Mouse (Mus musculus): ENCODE measurements around the gene Pla2g16.

Gene Pla2g16

DNA sequence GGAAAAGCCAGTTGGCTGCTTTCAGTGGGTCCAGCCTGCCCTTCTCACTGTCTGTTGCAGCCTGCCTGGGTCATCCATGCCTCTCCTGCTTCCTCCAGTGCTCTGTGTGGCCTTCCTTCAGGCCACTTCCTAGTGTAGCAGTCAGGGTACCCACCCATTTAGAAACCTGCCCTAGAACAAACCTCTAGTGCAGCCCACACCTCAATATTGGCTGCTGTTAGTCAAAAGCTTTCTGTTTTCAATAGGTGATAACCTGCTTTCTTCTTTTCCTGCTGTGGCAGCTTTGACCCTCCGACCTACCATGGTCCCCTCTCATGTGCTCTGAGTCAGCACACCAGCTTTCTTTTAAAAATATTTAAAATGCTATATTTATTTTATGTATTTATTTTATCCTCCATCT lies 7.2 kb downstream of the Pla2g16 start:
- DNase-seq (ENCODE audit: low spot score): no peak

DNA sequence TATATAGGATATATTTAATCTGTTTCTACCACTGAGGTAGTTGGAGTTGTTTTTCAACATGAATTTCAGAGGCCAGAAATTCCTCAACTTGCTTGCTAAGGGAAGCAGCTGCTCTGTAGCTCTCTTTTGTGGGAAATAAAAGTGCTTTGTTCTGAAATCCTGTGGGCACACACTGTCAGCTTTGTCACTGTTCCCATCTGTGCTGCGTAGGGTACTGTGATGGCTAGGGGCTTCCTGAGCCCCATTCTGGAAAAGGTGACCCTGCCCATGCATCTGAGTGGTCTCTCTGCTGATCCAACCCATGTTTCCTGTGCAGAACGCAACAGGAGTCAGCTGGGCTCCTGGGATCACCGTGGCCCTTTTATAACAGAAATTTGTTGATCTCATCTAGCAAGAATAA lies 9.6 kb downstream of the Pla2g16 start:
- no peak for DNase-seq (ENCODE audit: low spot score)

DNA sequence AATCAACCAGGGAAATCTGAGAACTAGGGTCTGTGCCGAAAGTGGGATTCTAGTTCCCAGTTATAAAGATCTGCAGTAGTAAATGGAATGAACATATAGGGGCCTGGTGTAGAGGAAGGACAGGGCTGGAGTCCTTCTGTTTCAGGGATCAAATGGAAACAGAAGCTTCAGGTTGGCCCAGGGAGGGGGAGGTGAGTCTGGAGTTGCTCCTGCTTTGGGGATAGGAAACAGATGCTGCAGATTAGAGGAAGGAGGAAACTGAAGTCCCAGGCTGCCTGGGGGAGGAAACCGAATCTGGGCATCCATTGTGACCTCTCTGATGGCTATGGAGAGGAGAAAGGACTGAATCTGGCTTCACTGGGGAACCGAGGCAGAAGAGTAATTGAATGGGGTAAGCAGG lies 11.1 kb downstream of the Pla2g16 start:
- DNase-seq (ENCODE audit: low spot score): no peak

DNA sequence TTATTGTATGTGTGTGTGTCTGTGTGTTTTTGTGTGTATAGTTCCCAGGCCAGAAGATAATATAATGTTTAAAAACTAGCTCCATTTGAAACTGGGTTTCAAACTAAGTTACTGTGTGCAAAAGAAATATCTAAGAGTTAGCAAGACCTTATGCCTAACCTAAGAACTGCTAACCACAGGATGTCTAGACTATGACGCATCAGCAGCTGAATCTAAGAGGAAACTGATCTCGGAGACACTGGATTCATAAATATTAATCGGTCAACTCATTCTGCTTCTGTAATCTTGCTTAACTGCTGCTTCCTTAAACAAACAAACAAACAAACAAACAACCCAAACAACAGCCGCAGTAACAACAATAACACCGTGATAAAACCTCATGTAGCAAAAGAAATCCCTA lies 12.4 kb downstream of the Pla2g16 start:
- DNase-seq (ENCODE audit: low spot score): no peak

DNA sequence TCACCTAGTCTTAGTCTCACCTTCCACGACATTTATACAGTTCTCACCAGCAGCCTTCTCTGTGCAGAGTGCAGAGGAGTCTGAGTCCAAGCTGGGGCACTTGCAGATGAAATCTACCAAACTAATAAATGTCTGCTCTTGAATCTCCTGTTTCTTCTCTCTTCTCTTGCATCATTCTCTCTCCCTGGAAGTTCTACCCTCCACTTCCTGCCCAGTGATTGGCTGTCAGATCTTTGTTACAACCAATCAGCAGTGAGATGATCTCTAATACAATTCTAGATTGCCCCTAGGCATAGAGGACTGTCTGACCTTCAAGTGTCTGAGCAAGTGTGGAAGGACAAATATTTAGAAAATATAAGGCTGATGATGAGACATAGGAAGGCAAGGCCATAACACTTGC lies 18.9 kb downstream of the Pla2g16 start:
- no peak for DNase-seq (ENCODE audit: low spot score)

DNA sequence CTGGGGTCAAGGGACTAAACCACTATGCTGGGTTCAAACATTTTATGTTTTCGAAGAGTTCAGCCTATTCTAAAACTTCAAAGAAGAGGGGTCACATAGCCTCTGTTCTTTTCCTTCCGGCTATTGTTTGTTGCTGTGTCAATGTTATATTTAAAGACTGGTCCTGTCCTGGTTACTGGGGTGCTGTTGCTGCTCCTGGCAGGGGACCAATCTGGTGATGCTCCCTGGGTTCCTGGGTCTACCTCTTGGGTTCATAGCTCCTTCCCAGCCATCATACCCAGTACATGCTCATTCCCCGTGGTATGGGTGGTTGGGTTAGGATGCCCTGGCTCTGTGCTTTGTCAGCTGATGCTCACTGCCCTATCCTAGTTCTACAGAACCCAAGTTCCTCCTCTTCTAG lies 20.5 kb downstream of the Pla2g16 start:
- no peak for DNase-seq (ENCODE audit: low spot score)

DNA sequence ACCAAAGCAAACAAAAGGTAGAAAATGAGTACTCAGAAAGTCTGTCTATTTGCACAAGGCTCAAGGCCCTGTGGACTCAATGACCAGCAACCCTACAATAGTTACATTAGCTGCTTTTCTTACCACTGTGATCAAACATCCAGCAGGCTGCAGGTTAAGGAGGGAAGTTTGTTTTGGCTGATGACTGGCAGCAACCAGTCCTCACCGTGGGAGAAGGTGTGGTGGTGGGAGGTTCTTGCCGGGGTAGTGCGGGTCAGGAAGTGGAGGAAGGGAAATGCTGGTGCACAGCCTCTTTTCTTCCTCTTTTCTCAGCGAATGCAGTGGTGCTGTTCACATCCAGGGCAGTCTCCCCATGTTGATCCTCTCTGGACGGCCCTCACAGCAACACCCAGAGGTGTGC lies 23.8 kb downstream of the Pla2g16 start:
- DNase-seq (ENCODE audit: low spot score): no peak

DNA sequence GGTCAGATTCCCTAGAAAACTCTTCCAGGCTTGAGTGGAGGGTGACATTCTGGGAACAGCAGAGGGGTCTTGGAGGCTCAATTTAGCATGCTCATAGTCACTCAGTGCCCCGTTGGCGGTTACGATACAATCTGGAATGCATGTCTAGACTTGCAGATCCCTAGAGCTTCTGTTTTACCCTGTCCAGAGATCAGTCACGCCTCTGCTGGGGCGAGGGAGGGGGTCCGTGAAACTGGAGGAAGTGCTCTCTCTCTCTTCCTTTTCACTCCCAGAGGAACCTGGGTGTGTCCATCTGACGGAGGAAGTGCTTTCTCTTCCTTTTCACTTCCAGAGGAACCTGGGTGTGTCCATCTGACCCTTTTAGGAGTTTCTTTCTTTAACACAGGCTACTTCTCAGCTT lies 25.8 kb downstream of the Pla2g16 start:
- DNase-seq (ENCODE audit: low spot score): no peak

DNA sequence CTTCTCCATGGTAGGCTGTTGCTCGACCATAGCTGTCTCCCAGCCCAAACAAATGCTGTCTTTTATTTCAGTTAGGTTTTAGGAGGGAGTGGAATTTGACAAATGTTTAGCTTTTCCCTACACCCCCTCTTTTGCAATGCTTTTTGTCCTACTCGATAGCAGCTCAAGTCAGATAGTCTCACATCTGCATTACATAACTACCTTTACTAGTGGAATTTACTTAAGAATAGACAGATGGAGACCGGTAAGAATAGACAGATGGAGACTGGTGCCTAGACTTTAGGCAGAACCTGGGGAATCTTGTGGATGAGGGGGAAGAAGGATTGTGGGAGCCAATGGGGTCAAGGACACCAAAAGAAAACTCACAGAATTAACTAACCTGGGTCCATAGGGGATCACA lies 26.3 kb downstream of the Pla2g16 start:
- no peak for DNase-seq (ENCODE audit: low spot score)

DNA sequence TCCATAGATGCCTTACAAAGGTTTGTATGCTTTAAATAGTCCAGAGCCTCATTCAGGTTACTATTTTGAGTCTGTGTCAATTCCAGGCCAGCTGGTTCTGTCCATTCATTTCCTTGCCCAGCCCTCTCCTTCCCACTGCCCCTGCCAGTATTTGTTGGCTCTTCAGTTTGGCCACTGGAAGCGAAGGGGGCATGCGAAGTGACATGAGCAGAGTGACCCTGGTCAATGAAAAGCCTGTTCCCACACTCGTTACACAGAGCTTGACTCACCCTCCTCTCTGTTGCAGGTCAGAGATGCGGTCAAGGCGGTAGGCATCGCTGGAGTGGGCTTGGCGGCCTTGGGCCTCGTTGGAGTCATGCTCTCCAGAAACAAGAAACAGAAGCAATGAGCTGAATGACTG lies 28.0 kb downstream of the Pla2g16 start:
- DNase-seq (ENCODE audit: low spot score): no peak

DNA sequence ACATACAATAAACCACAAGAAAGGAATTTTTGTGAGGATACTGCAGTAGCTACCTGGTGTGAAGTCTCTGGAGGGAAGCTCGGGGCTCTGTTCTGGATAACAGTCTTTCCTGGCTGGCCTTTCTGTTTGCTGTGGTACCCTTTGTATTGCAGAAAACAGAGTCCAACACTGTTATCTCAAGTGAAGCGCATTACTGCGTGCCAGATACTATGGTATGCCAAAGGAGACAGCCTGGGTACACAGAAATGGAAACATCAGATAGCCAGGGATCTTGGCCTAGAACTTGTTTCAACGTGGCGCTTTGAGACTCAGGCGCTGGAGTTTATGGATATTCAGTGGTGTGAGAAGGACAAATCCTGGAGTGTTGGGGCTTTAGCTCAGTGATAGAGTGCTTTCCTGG lies 28.5 kb downstream of the Pla2g16 start:
- no peak for DNase-seq (ENCODE audit: low spot score)

DNA sequence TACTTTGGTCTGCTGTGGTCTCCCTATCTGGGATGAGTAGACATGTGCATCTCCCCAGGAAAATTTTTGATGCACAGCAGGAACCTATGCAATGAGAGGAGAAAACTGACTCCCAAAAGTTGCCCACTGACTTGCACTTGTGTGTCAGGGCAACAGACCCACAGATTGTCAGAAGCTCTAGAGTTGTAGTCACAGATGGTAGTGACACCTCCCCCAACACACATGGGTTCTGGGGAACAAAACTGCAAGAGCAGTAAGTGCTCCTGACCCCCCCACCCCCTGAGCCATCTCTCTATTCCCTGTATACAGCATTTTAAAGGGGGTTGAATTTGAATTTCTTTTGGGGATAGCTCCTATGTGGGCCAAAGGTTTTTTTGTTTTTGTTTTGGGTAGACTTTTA lies 33.5 kb downstream of the Pla2g16 start:
- DNase-seq (ENCODE audit: low spot score): no peak

DNA sequence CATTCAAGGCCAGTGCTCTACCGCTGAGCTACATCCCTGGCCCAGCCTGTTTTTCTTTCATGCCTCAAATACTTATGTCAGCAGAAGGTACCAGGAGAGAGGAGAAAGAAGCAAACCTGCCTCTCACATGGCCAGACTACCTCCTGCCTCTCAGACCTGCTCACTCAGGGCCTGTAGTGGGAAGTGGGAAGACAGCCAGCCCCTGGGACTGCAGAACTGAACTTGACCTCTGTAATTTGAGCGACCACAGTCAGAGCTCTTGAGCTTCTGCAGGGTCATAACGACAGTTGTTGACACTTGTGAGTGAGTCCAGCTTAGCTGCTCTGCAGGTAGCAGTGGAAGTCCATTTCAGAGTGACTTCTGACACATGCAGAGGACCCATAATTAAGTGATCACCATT lies 34.8 kb downstream of the Pla2g16 start:
- no peak for DNase-seq (ENCODE audit: low spot score)

DNA sequence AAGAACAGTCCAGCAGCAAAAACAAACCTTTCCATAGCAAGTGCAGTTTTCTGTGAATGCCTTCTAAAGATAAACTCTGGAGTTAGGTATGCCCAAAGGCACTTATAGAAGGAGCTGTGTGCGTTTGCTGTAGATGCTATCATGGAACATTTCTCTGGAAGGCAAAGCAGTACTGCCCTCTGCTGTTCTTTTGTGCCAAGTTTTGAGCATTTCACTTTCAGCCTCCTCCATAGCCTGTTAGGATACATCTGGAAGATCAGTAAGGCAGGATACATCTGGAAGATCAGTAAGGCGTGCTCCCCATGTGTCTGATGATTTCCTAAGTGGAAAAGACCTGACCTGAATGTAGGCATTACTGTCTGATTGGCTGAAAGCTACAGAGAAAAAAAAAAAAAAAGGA lies 38.3 kb downstream of the Pla2g16 start:
- DNase-seq (ENCODE audit: low spot score): peak; percentile 6

DNA sequence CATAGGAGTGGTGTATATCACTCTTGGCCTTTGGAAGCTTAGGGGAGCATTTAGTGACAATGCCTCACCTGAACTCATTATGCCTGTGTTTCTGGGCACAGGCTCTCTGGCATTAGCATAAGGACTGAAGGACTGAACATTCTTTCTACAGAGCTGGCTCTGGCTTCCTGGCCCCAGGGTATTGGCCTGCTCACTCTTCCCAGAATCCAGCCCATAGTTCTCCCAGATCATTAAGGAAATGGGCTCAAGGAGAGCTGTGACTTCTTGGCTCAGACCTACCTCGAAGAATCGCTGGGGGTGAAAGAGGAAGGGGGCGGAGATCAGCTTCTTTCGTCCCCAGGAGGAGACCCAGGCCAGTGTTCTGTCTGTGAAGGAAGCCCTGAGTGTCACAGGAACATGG lies 41.2 kb downstream of the Pla2g16 start:
- DNase-seq (ENCODE audit: low spot score): no peak

DNA sequence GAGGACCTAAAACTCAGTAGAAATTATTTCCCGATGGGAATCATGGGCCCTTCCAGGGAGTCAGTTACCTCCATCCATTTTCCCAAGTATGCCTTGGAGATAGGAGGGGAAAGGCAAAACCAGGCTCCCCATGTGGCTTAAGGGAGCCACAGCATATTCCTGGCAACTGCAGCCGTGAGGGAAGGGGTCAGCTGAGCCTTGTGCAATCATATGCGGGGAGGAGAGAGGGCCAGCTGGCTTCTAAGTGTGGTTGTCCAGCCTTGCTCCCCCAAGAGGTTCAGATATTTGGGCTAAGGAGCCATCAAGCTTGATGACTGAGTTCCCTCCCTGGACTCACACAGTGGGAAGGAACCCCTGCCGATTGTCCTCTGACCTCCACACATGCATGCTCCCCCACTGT lies 44.3 kb downstream of the Pla2g16 start:
- no peak for DNase-seq (ENCODE audit: low spot score)

DNA sequence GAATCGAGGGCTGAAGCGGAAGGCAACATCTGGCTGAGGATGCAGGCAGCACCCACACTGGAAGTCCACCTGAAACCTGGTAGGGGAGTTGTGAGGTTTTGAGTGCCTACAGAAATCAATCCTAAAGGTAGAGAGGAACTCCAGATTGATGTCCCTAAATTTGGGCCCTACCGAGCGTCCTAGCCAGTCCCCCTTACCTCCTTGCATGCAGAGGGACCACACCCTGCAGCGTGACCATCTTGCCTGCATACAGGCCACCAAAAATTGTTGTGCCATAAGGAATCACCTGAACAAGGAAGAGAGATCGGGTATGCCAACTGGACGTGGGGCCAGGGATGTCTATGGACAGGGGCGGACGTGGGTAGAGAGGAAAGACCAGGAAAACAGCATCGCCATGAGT lies 46.8 kb downstream of the Pla2g16 start:
- DNase-seq (ENCODE audit: low spot score): no peak

DNA sequence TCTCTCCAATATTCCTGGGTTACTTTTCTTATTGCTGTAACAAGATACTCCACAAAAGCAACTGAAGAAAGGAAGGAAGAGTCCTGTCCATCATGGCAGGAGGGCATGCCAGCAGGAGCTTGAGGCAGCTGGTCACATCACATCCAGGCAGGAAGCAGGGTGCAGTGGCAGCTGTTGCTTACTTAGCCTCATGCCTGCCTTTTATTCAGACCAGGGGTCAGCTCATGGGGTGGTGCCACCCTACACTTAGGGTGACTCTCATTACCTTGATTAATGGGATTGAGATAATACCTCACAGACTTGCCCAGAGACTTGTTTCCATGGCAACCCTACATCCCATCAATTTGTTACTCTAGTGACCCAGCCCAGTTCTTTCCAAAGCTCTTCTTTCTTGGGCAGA lies 47.8 kb downstream of the Pla2g16 start:
- DNase-seq (ENCODE audit: low spot score): no peak

DNA sequence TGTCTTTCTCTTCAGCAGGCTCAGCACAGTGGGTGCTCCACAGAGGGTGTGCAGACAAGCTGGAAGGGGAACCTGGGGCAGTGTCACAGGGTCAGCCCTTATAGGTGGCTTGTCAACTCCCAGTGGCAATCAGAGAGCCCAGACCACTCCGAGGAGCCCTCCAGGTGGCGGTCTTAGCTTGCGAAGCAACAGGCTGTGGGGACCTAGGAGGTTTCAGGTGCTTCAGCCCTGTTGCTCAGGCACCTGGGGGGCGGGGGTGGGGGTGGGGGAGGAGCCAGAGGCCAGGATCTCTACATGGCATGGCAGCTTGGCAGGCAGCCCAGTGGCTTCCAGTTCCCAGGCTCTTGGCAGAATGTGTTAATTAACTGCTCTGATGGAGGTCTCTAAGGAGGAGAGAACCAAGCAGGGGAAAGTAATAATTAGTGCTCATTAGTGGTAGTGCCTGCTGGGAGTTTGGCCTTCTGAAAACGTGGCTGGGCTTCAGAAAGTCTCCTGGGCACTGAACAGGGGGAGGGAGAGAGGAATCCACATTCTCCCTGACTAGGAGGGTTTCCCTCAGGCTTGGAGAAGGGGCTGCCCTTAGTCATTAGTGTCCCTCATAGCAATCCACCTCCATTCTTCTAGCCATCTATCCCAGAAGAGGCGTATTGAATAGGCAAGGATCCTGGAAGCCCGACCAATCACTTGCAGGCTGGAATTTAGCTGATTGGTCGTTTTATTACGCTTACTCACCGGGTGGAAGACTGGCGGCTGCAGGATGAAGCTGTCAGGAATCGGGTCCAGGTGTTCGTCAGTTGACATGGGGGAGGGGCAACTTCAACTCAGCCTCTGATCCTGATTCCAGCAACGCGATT lies 48.9 kb downstream of the Pla2g16 start:
- DNase-seq (ENCODE audit: low spot score): no peak

DNA sequence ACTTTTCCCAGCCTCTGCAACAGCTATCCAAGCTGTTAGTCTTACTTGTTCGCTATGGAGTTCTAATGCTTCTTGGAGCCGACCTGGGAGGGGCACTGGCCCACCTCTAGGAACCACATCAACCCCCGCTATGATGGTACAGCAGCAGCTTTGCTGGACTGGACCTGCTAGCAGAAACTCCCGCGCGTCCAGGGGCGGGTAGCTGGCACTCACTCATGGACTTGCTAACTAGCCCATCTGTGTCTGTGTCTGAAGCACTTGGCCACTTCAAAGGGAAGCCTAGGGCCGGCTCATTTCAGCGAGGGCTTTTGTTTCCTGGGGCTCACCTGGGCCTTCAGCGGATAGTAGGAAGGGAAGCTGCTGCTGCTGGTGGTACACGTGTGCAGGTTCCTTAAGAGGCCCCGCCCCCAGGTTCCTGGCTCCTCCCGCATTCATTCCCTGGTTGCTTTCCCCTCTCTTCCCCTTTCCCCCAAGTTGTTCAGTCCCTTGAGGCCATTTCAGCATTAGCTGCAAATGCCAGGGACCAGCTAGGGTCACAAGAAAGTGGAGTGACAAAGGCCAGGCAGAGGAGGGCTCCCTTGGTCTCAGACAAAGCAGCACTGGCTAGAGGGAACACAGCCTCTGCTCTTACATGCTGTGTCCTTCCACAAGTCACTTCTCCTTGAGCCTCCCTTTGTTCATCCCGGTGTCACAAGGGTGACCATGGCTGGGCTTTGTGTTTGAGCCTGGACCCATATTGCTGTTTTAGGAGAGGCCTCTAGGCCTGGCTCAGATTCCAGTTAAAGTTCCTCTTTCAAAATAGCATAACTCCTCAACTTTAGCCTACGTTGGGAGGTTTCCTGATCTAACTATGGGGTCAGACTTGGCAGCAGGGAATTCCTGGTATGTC lies 49.8 kb downstream of the Pla2g16 start, which contains the start of gene Lgals12:
Lgals12 (minus strand) TSS at position 393 of the 889 bp plus-strand sequence.
- no peak for DNase-seq (ENCODE audit: low spot score)

DNA sequence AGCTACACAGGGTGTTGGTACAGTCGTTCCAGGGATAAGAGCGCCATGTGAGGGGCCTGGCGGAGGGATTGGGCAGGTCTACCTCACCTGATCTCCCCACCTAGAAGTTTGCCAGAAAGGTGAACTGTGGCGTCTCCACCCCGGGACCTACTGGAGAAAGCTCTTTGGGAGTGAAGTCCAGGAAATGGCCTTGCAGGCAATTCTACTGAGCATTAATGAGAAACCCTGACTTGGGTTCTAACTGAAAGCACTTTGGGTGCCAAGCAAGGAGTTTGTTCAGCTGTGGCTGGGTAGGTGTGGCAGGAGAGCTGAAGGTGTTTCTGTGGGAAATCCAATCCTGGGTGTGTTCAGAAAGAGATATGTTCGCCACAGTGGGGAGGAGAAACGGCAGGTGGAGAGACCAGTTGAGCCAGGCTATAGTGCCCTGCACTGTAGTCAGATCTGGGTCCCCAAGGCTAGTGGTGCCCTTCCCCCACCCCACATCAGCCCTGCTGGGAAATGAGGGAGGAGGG lies 50.5 kb downstream of the Pla2g16 start:
- DNase-seq (ENCODE audit: low spot score): no peak

DNA sequence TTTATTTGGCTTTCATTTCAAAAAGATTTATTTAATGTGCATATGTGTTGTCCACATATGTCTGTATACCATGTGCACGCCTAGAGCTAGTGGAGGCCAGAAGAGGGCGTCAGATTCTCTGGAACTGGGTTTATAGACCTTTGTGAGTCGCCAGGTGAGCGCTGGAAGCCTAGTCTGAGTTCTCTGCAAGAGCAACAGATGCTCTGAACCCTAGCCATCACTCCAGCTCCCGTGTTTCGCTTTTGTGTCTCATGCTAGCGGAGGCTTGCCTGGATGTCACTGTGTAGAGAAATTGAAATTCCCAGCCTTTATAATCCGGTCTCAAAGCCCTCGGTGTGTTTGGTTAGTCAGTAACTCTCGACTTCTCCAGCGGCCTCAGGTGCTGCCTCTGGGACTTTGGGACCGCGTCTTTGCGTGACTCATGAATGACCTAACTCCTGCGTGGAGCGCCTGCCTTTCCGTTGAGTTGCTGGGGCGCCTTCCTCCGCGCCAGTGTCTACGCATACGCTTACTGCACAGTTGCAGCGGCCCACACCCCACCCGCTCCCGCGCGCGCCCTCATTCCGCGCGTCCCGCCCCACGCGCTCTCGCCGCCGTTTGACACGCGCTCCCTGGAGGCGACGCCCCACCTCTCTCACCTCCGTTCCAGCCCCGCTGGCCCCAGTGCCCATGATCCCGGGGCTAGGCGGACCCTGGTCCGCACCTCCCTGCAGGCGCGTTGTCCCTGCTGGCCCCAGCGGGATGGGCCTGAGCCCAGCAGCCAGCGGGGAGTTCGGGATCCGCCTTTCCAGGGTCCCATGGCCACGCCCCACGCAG lies 54.9 kb downstream of the Pla2g16 start, which contains the start of gene Hrasls5:
Hrasls5 (plus strand) TSS at position 600 of the 816 bp plus-strand sequence.
- DNase-seq (ENCODE audit: low spot score): no peak
